Mouse (Mus musculus) cerebral cortex, adult 2 months (tissue): Measurements from ENCODE around the gene Kcnq2.

Source experiments
- WGBS: fragments of 180-500 bp; shearing (Covaris S2); methylation state at CpG from one replicate; pipeline ENCODE4 v1.1.7; 2018; 5-methylcytosine and 5-hydroxymethylcytosine counted together

The Kcnq2 gene

DNA sequence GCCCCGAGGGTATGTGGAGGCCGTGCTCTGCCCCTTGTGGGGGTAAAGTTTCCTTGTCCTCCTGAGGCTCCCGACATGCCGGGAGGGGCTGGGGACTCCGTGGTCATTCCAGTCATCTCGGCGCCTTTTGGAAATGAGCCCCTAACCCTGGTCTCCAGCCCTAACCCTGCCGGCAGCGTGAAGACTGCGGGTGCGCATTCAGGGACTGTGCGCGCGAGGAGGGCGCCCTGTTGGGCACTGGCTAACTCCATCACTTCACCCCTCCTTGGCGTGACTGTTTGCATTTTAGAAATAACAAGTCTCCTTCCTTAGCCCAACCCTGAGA lies 95.8 kb downstream of the Kcnq2 start:
- WGBS: 2% methylated on average over 16 of the region's 16 CpGs

DNA sequence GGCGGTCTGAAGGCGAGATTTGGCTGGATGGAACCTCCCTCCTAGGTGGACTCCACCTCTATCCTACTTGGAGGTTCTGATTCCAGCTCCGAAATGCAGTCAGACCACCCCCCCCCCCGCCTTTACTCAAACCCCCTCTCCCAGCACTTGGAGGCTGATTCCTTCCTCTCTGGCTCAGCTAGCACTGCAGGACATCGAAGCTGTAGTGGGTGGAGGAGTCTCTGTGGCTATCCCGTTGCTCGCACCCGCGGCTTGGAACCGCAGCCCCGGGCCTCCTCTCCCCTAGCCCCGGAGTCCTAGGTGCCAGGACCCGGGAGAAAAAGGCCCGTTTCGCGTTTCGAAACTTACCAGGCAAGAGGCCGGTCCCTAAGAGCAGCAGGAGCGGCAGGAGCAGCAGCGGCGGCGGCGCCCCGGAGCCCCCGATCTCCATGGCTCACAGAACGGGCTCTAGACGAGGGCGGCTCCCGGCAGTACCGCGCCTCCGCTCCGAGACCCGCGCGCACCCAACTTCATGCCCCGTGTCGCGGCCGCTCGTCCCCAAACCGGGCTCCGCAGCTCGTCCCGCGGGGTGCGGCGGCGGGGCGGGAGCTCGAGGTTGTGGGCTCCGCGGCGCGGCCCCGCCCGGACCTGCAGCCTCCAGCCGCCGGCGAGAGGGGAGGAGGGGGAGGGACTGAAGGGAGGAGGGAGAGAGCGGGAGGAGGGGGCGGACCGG lies 96.3 kb downstream of the Kcnq2 start:
- WGBS: 2% methylated on average over 60 of the region's 63 CpGs

- WGBS: 84% methylated on average over 6 of the region's 6 CpGs
These were observed 98.5 kb downstream of the Kcnq2 start for GRCm38 (mm10) chr2:181036561-181036960.

GRCm38 (mm10) chr2:181035186-181035585 lies 99.9 kb downstream of the Kcnq2 start:
- 82% methylated on average over 7 of the region's 7 CpGs for WGBS

DNA sequence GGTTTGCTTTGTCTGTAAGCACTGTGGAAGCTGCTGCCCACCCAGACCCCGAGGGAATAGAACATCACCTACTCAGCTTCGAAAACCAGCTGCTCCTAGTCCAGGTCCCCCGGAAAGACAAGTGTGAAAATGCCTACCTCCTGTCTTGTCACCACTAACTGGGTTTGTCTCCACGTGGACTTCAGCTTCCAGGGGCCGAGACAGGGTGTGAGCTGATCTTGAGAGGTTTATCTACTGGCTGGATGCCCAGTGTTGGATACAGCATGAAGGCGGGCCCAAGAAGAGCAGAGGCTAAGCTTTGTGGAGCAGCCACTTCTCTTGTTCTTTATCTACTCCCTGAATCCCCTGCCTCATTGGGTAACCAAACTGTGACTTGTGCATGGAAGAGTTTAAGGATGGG lies 101.8 kb downstream of the Kcnq2 start:
- WGBS: 54% methylated on average over 6 of the region's 6 CpGs

DNA sequence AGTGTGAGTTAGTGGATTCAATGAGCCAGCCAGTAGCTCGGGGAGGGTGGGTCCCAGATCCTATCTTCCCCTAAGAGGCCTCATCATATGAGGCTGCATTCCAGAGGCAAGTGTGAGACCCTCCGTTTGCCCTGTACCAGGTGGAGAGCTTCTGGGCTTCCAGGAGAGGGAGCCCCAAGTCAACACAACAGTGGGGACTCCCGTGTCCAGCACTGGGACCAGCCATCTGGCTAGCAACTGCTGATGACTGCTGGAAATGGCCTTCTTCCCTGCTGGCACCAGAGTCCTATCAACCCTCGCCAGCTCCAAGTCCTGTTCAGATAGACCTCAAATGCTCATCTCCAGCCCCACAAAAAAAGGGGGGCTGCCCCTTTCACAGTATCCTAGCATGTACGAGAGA lies 102.7 kb downstream of the Kcnq2 start:
- WGBS: 46% methylated on average over 5 of the region's 5 CpGs

DNA sequence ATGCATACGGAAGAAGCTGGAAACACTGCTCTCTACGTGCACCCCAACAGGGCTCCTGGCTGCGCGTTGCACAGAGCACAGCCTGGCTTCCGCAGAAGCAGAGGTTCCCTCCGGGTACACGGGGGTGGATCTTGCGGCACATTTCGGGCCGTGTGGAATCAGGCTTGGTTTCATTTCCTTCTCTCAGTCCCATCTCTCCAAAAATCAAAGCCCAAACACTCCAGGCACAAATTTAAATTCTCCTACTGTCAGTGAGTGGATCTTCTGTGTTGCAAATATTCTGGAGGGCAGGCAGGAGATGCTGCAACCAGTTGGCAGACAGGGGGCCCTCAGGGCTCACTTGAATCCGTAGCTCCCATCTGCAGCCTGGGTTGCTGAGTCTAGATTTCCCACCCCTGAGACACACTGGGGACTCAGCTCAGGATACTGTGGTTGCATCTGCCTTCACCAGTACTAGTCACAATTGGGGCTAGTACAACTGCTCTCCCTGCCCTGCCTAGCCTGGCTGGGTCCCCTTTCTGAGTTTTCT lies 103.6 kb downstream of the Kcnq2 start:
- WGBS: 58% methylated on average over 11 of the region's 11 CpGs
